In genomic region chr5:140748425-140748824, GRCm38 (mm10) we compare ENCODE assay signal across 12 mouse cellular contexts. TPM values are rescaled to one million over a fixed set of nuclear protein-coding genes. Genes with fewer than 3 reads are reported as not detected.
DNase-seq lines count a peak whose midpoint lies in the region; ATAC-seq and TF ChIP-seq lines count a peak whose summit lies in the region.
"Had no signal": no experiment of that assay in that cellular context is flagged by ENCODE, and none has a peak within 500 bp of the region (broad histone marks: within the 10 kb centered on the region; RNA-seq: fewer than 3 reads in every experiment).

No protein-coding gene starts in this region.

- DNase-seq in forebrain, embryonic 10.5 days (ENCODE audit: extremely low spot score, low spot score) = no peak
- DNase-seq in forebrain, embryonic 14.5 days (ENCODE audit: low spot score) = no peak
- no peak for DNase-seq in midbrain, embryonic 10.5 days (ENCODE audit: low spot score)
- DNase-seq in midbrain, embryonic 14.5 days = no peak
- DNase-seq in kidney, adult 8-10 months = peak; percentile 85 to 88
- no peak for DNase-seq in gastrocnemius, postnatal 25 days
- no peak for DNase-seq in left cerebral cortex, postnatal 10 days (ENCODE audit: extremely low spot score in 1 of 2, low spot score in 2 of 2)
- DNase-seq: layer of hippocampus, postnatal 36 days had no signal

- no peak overlapping the region for H3K4me2 ChIP-seq in forebrain, embryonic 14.5 days (ENCODE audit: low read length)
- no peak overlapping the region for H3K4me2 ChIP-seq in midbrain, embryonic 14.5 days (ENCODE audit: low read length)
- H3K4me2 ChIP-seq in myocyte (ENCODE audit: low read depth) = no peak overlapping the region

- peaks cover 17% of the 10 kb centered on the region for H3K4me1 ChIP-seq in forebrain, embryonic 10.5 days
- peaks cover 8% of the 10 kb centered on the region; the same call in 1 of the 2 replicates for H3K4me1 ChIP-seq in forebrain, embryonic 14.5 days (ENCODE audit: control insufficient read depth, insufficient read depth, low read length)
- H3K4me1 ChIP-seq in midbrain, embryonic 10.5 days = peaks cover 15% of the 10 kb centered on the region
- H3K4me1 ChIP-seq in midbrain, embryonic 14.5 days (ENCODE audit: control insufficient read depth, insufficient read depth, low read length) = no peaks in the 10 kb centered on the region

- no peaks in the 10 kb centered on the region for H3K27me3 ChIP-seq in forebrain, embryonic 10.5 days (ENCODE audit: poor library complexity, severe bottlenecking)
- no peaks in the 10 kb centered on the region for H3K27me3 ChIP-seq in forebrain, embryonic 14.5 days (replicated peaks; ENCODE audit: control insufficient read depth, insufficient read depth, low read length)
- no peaks in the 10 kb centered on the region for H3K27me3 ChIP-seq in midbrain, embryonic 10.5 days (ENCODE audit: low read depth, poor library complexity, severe bottlenecking)
- no peaks in the 10 kb centered on the region for H3K27me3 ChIP-seq in midbrain, embryonic 14.5 days (ENCODE audit: control insufficient read depth, insufficient read depth, low read length)
- no peaks in the 10 kb centered on the region for H3K27me3 ChIP-seq in myocyte (ENCODE audit: control insufficient read depth, insufficient read depth, insufficient read length)
- H3K27me3 ChIP-seq: hindbrain, embryonic 13.5 days; midbrain, embryonic 15.5 days had no signal

- ATAC-seq in forebrain, embryonic 14.5 days = no peak
- ATAC-seq in midbrain, embryonic 14.5 days (ENCODE audit: low FRiP score, low TSS enrichment) = no peak

- 90% methylated on average over 10 of the region's 10 CpGs for WGBS in forebrain, embryonic 10.5 days
- WGBS in forebrain, embryonic 14.5 days = 84% methylated on average over 10 of the region's 10 CpGs
- 89% methylated on average over 10 of the region's 10 CpGs for WGBS in midbrain, embryonic 10.5 days
- WGBS in midbrain, embryonic 14.5 days = 82% methylated on average over 10 of the region's 10 CpGs

- H3K9me3 ChIP-seq in forebrain, embryonic 10.5 days = peaks cover 8% of the 10 kb centered on the region
- H3K9me3 ChIP-seq in forebrain, embryonic 14.5 days (replicated peaks; ENCODE audit: control insufficient read depth, low read length) = 0 out of 2 replicates have a peak, but pooled peaks cover 2% of the 10 kb centered on the region
- H3K9me3 ChIP-seq in midbrain, embryonic 10.5 days (replicated peaks) = peaks cover 9% of the 10 kb centered on the region
- no peaks in the 10 kb centered on the region for H3K9me3 ChIP-seq in midbrain, embryonic 14.5 days (ENCODE audit: control insufficient read depth, low read length)
- H3K9me3 ChIP-seq: hindbrain, embryonic 13.5 days; midbrain, embryonic 15.5 days had no signal

- intact Hi-C loops in left cerebral cortex, postnatal 10 days (cut with DNase I) = no loop called here

- no peaks in the 10 kb centered on the region for H3K79me2 ChIP-seq in myocyte (ENCODE audit: control insufficient read depth, insufficient read depth)

- peak overlapping the region; percentile 49 for H3K27ac ChIP-seq in forebrain, embryonic 10.5 days
- H3K27ac ChIP-seq in forebrain, embryonic 14.5 days (ENCODE audit: low read depth, low read length) = no peak overlapping the region
- peak overlapping the region; percentile 88; the same call in 1 of the 2 replicates for H3K27ac ChIP-seq in midbrain, embryonic 10.5 days (replicated peaks)
- no peak overlapping the region for H3K27ac ChIP-seq in midbrain, embryonic 14.5 days (replicated peaks; ENCODE audit: low read depth, low read length)
- H3K27ac ChIP-seq: hindbrain, embryonic 13.5 days; liver, embryonic 13.5 days; midbrain, embryonic 15.5 days had no signal

- 0 out of 2 replicates have a peak, but pooled peaks cover 3% of the 10 kb centered on the region for H3K36me3 ChIP-seq in forebrain, embryonic 10.5 days (replicated peaks)
- H3K36me3 ChIP-seq in forebrain, embryonic 14.5 days (ENCODE audit: control insufficient read depth, insufficient read depth, low read length) = no peaks in the 10 kb centered on the region
- 0 out of 2 replicates have a peak, but pooled peaks cover 5% of the 10 kb centered on the region for H3K36me3 ChIP-seq in midbrain, embryonic 10.5 days
- H3K36me3 ChIP-seq in midbrain, embryonic 14.5 days (ENCODE audit: control insufficient read depth, insufficient read depth, low read length) = no peaks in the 10 kb centered on the region
- H3K36me3 ChIP-seq in myocyte (ENCODE audit: control insufficient read depth, insufficient read depth) = no peaks in the 10 kb centered on the region
- H3K36me3 ChIP-seq: liver, embryonic 13.5 days; midbrain, embryonic 15.5 days had no signal

- no peak overlapping the region for H3ac ChIP-seq in myocyte (ENCODE audit: control insufficient read depth, insufficient read length)

- no peak overlapping the region for H3K4me3 ChIP-seq in forebrain, embryonic 10.5 days
- no peak overlapping the region for H3K4me3 ChIP-seq in forebrain, embryonic 14.5 days (ENCODE audit: low read depth, low read length)
- no peak overlapping the region for H3K4me3 ChIP-seq in midbrain, embryonic 10.5 days
- H3K4me3 ChIP-seq in midbrain, embryonic 14.5 days (replicated peaks; ENCODE audit: low read depth, low read length) = no peak overlapping the region
- H3K4me3 ChIP-seq in myocyte = peak overlapping the region; percentile 23

- no peak for TF ChIP-seq POLR2A in myocyte (IDR thresholded peaks at IDR 0.05; ENCODE audit: insufficient read length, low read depth)

- no peak overlapping the region for H3K9ac ChIP-seq in forebrain, embryonic 14.5 days (ENCODE audit: low read length)
- H3K9ac ChIP-seq in midbrain, embryonic 14.5 days (replicated peaks; ENCODE audit: low read length) = no peak overlapping the region

TF ChIP-seq in myocyte, 11 proteins besides CTCF, POLR2A, EP300 and RAD21:
- TF ChIP-seq REST (IDR thresholded peaks at IDR 0.05; ENCODE audit: insufficient read depth, insufficient read length) (no peak), TCF3 (IDR thresholded peaks at IDR 0.05; ENCODE audit: insufficient read length, low read depth) (no peak), CEBPB (IDR thresholded peaks at IDR 0.05; ENCODE audit: insufficient read depth, poor library complexity, severe bottlenecking) (no peak), MYOG (IDR thresholded peaks at IDR 0.05; ENCODE audit: control insufficient read depth in 1 of 3, insufficient read depth in 1 of 3, insufficient read length in 2 of 3, low read depth in 2 of 3) (no peak), TCF12 (IDR thresholded peaks at IDR 0.05; ENCODE audit: insufficient read depth, poor library complexity, severe bottlenecking) (no peak), SRF (IDR thresholded peaks at IDR 0.05; ENCODE audit: control insufficient read depth, insufficient read length, low read depth) (no peak), MYOD1 (IDR thresholded peaks at IDR 0.05; ENCODE audit: control insufficient read depth in 1 of 3, insufficient read length in 2 of 3, low read depth in 2 of 3) (no peak)
TF ChIP-seq in myocyte: peak in this region for 0.

RNA-seq across cellular contexts. Expression of gene Amz1, which starts 24.5 kb away (rescaled TPM):
- 0.63 and 0.66 TPM in 2 replicates for polyA plus RNA-seq in forebrain, embryonic 10.5 days (2016; fragmentation: Nextera tagmentation; extraction: Ambion mirVana)
- polyA plus RNA-seq in forebrain, embryonic 14.5 days (2014; fragmentation: Nextera tagmentation; extraction: Ambion mirVana) = 2.6 and 3.6 TPM in 2 replicates
- polyA plus RNA-seq in midbrain, embryonic 10.5 days (2016; fragmentation: Nextera tagmentation; extraction: Ambion mirVana) = 0.78 and 1.2 TPM in 2 replicates
- polyA plus RNA-seq in midbrain, embryonic 14.5 days (2014; fragmentation: Nextera tagmentation; extraction: Ambion mirVana) = 1.9 and 3.1 TPM in 2 replicates
- polyA plus RNA-seq in myocyte (2012; fragmentation: generic; extraction: Trizol) = 1.2 TPM
- under 1 TPM in 1 of 2 experiments, not detected in 1; 0.29 TPM for total RNA-seq in gastrocnemius, postnatal 25 days (2021)
- total RNA-seq in left cerebral cortex, postnatal 10 days (2021) = 10 to 100 TPM; 24.0 to 25.3 TPM

RNA-seq across cellular contexts. Expression of gene Brat1, which starts 43.6 kb away (rescaled TPM):
- 21.5 and 23.6 TPM in 2 replicates for polyA plus RNA-seq in forebrain, embryonic 10.5 days (2016; fragmentation: Nextera tagmentation; extraction: Ambion mirVana)
- polyA plus RNA-seq in forebrain, embryonic 14.5 days (2014; fragmentation: Nextera tagmentation; extraction: Ambion mirVana) = 14.3 and 19.8 TPM in 2 replicates
- 22.3 and 24.8 TPM in 2 replicates for polyA plus RNA-seq in midbrain, embryonic 10.5 days (2016; fragmentation: Nextera tagmentation; extraction: Ambion mirVana)
- 18.3 and 19.0 TPM in 2 replicates for polyA plus RNA-seq in midbrain, embryonic 14.5 days (2014; fragmentation: Nextera tagmentation; extraction: Ambion mirVana)
- 14.2 TPM for polyA plus RNA-seq in myocyte (2012; fragmentation: generic; extraction: Trizol)
- total RNA-seq in gastrocnemius, postnatal 25 days (2021) = 1 to 10 TPM; 4.8 to 5.8 TPM
- 10 to 100 TPM; 26.5 to 28.8 TPM for total RNA-seq in left cerebral cortex, postnatal 10 days (2021)

RNA-seq across cellular contexts. Expression of gene Iqce, which starts 46.2 kb away (rescaled TPM):
- polyA plus RNA-seq in forebrain, embryonic 10.5 days (2016; fragmentation: Nextera tagmentation; extraction: Ambion mirVana) = 24.0 and 30.5 TPM in 2 replicates
- polyA plus RNA-seq in forebrain, embryonic 14.5 days (2014; fragmentation: Nextera tagmentation; extraction: Ambion mirVana) = 13.4 and 18.9 TPM in 2 replicates
- polyA plus RNA-seq in midbrain, embryonic 10.5 days (2016; fragmentation: Nextera tagmentation; extraction: Ambion mirVana) = 23.6 and 27.6 TPM in 2 replicates
- 22.9 and 25.0 TPM in 2 replicates for polyA plus RNA-seq in midbrain, embryonic 14.5 days (2014; fragmentation: Nextera tagmentation; extraction: Ambion mirVana)
- polyA plus RNA-seq in myocyte (2012; fragmentation: generic; extraction: Trizol) = 4.8 TPM
- total RNA-seq in gastrocnemius, postnatal 25 days (2021) = 1 to 10 TPM; 3.4 to 3.9 TPM
- total RNA-seq in left cerebral cortex, postnatal 10 days (2021) = 10 to 100 TPM; 50.8 to 60.9 TPM

Comparison
In these comparisons a context has a peak if more than half of its experiments do, and no peak if none do; other contexts are left out.
1. H3K27ac ChIP-seq: peak in forebrain, embryonic 10.5 days (single experiment) and midbrain, embryonic 10.5 days (single experiment); none in forebrain, embryonic 14.5 days (single experiment) and midbrain, embryonic 14.5 days (single experiment).
2. DNase-seq: peak in kidney, adult 8-10 months (2 of 2); none in forebrain, embryonic 10.5 days (single experiment), forebrain, embryonic 14.5 days (single experiment), midbrain, embryonic 10.5 days (single experiment), midbrain, embryonic 14.5 days (single experiment), gastrocnemius, postnatal 25 days (single experiment) and left cerebral cortex, postnatal 10 days (0 of 2).